In genomic region chr3:78901838-78902484, GRCm38 (mm10) we compare ENCODE assay signal across 7 mouse cellular contexts.
A peak's percentile ranks its signal among the peaks of the same experiment; 100 is the strongest.
DNase-seq lines count a peak whose midpoint lies in the region; ATAC-seq lines count a peak whose summit lies in the region.

No protein-coding gene starts in this region.

- H3K9ac ChIP-seq in forebrain, embryonic 12.5 days = no peak overlapping the region

- peak; percentile 69 for ATAC-seq in forebrain, embryonic 12.5 days (ENCODE audit: low FRiP score)
- ATAC-seq in erythroid progenitor cell, adult 5-6 weeks (replicated peaks; ENCODE audit: low FRiP score, poor library complexity, severe bottlenecking) = no peak

- no peaks in the 10 kb centered on the region for H3K27me3 ChIP-seq in forebrain, embryonic 12.5 days

- peaks cover 30% of the 10 kb centered on the region for H3K4me1 ChIP-seq in forebrain, embryonic 12.5 days

- no peaks in the 10 kb centered on the region for H3K36me3 ChIP-seq in forebrain, embryonic 12.5 days (replicated peaks)

- H3K4me2 ChIP-seq in forebrain, embryonic 12.5 days = peak overlapping the region; percentile 21

- no peaks in the 10 kb centered on the region for H3K9me3 ChIP-seq in forebrain, embryonic 12.5 days

- DNase-seq in testis, postnatal 10 days (ENCODE audit: low spot score) = peak; percentile 54
- no peak for DNase-seq in testis, postnatal 14 days (ENCODE audit: low spot score)
- DNase-seq in heart, postnatal 10 days = peak; percentile 62 to 64
- peak; percentile 63 for DNase-seq in kidney, postnatal 25 days
- peak; percentile 13 for DNase-seq in retina, postnatal 7 days (ENCODE audit: low read depth, low spot score)

- intact Hi-C loops in heart, postnatal 10 days (cut with DNase I) = loop anchor here (5.0 to 10.0 kb wide), 2 partner anchors 210 to 267 kb away; no protein-coding TSS in a partner anchor

- H3K27ac ChIP-seq in forebrain, embryonic 12.5 days = peak overlapping the region; percentile 56; the same call in 1 of the 2 replicates

- no peak overlapping the region for H3K4me3 ChIP-seq in forebrain, embryonic 12.5 days (replicated peaks)

- 21% methylated on average over 4 of the region's 4 CpGs for WGBS in forebrain, embryonic 12.5 days
